Comparison of ENCODE assay signal across 8 mouse cellular contexts in genomic region chr12:98347550-98348318, GRCm38 (mm10).
DNase-seq lines count a peak whose midpoint lies in the region; ATAC-seq and TF ChIP-seq lines count a peak whose summit lies in the region.

No protein-coding gene starts in this region.

- peak; percentile 18 for DNase-seq in gastrocnemius, adult 2 months
- DNase-seq in gastrocnemius, postnatal 14 days, result no peak
- peak; percentile 66 to 73 for DNase-seq in right cerebral cortex, adult 2 months (ENCODE audit: low spot score in 2 of 2)
- no peak for DNase-seq in right cerebral cortex, postnatal 4 days
- peak; percentile 17 for DNase-seq in c-Kit-positive CD71-positive TER-119-positive erythroid progenitor cells, embryonic 14.5 days (ENCODE audit: low spot score)
- DNase-seq in heart, postnatal 10 days, result peak; percentile 45 to 76

- TF ChIP-seq CTCF in gastrocnemius, adult 2 months (IDR thresholded peaks at IDR 0.05), result peak; percentile 67

- no peak overlapping the region for H3K27ac ChIP-seq in gastrocnemius, adult 2 months

- peak; percentile 84 for ATAC-seq in megakaryocyte, adult 5-6 weeks (ENCODE audit: poor library complexity, severe bottlenecking)
- ATAC-seq in inflammation-experienced regulatory T-cells, adult 6 months, result no peak

- no peak overlapping the region for H3K4me3 ChIP-seq in gastrocnemius, adult 2 months

- intact Hi-C loops in gastrocnemius, adult 2 months (cut with DNase I), result loop anchor here (2.0 to 5.0 kb wide), 2 partner anchors 67 to 135 kb away; no protein-coding TSS in a partner anchor
- intact Hi-C loops in gastrocnemius, postnatal 14 days (cut with DNase I; ENCODE audit: low total_unique reads), result loop anchor here (5.0 kb wide), 2 partner anchors 65 to 135 kb away; no protein-coding TSS in a partner anchor
- intact Hi-C loops in heart, postnatal 10 days (cut with DNase I), result loop anchor here (2.0 to 5.0 kb wide), 2 partner anchors 67 to 135 kb away; no protein-coding TSS in a partner anchor

Comparison
In these comparisons a context has a peak if more than half of its experiments do, and no peak if none do; other contexts are left out.
1. DNase-seq: peak in gastrocnemius, adult 2 months (single experiment), right cerebral cortex, adult 2 months (2 of 2), c-Kit-positive CD71-positive TER-119-positive erythroid progenitor cells, embryonic 14.5 days (single experiment) and heart, postnatal 10 days (2 of 2); none in gastrocnemius, postnatal 14 days (single experiment) and right cerebral cortex, postnatal 4 days (single experiment).